Mouse (Mus musculus) embryonic facial prominence, embryonic 13.5 days (tissue): ENCODE results near the gene Fcgr1. TPM values are rescaled to one million over a fixed set of nuclear protein-coding genes. Genes with fewer than 3 reads are reported as not detected.
"Not testable (repeated sequence)": the region's sequence is repeated elsewhere in the genome, so short reads cannot be mapped to it uniquely, and the experiment has no call there.

Experiments used
- ATAC-seq: fragments of 200-750 bp; cut with Nextera tagmentation; 2 replicates; pipeline ENCODE4 v1.8.0; 2017; ENCODE audit warnings: low read depth; ENCODE audit not compliant: insufficient number of reproducible peaks, insufficient read depth, low FRiP score, low TSS enrichment
- H3K27ac ChIP-seq: fragments of 300-500 bp; sonication (generic); 2 replicates; pipeline ENCODE4 v1.5.1; 2015; ENCODE audit warnings: moderate library complexity, mild to moderate bottlenecking, inconsistent platforms
- H3K27me3 ChIP-seq: fragments of 300-500 bp; sonication (generic); 2 replicates; pipeline ENCODE4 v1.6.1; 2015; ENCODE audit warnings: mild to moderate bottlenecking, inconsistent platforms
- H3K36me3 ChIP-seq: fragments of 300-500 bp; sonication (generic); 2 replicates; pipeline ENCODE4 v1.6.1; 2015; ENCODE audit warnings: mild to moderate bottlenecking, inconsistent platforms
- H3K4me1 ChIP-seq: fragments of 300-500 bp; sonication (generic); 2 replicates; pipeline ENCODE4 v1.6.1; 2015; ENCODE audit warnings: inconsistent platforms
- H3K4me2 ChIP-seq: fragments of 300-500 bp; sonication (generic); 2 replicates; pipeline ENCODE4 v1.6.1; 2015; ENCODE audit warnings: moderate library complexity, mild to moderate bottlenecking, inconsistent platforms
- H3K4me3 ChIP-seq: fragments of 300-500 bp; sonication (generic); 2 replicates; pipeline ENCODE4 v1.5.1; 2015; ENCODE audit warnings: mild to moderate bottlenecking, inconsistent platforms
- H3K9ac ChIP-seq: fragments of 300-500 bp; sonication (generic); 2 replicates; pipeline ENCODE4 v1.6.1; 2015; ENCODE audit warnings: mild to moderate bottlenecking, inconsistent platforms
- H3K9me3 ChIP-seq: fragments of 300-500 bp; sonication (generic); 2 replicates; pipeline ENCODE4 v1.6.1; 2016; ENCODE audit warnings: inconsistent platforms
- WGBS: fragments of 180-500 bp; shearing (Covaris S2); methylation state at CpG from one replicate; pipeline ENCODE4 v1.1.7; 2015; ENCODE audit warnings: mixed read lengths; 5-methylcytosine and 5-hydroxymethylcytosine counted together
- polyA plus RNA-seq: library from polyadenylated mRNA; unstranded; fragments of >200 nt; fragmentation: Nextera tagmentation; extraction: Ambion mirVana; gene quantifications from 2 replicates; pipeline ENCODE4 v1.2.1, GENCODE M21; 2015

The Fcgr1 gene
- 2.1 and 2.7 TPM in 2 replicates for polyA plus RNA-seq

GRCm38 (mm10) chr3:96293787-96294186 is at the start of gene Fcgr1:
Gene Fcgr1 (minus strand): TSS chr3:96293969.
- Histone ChIP-seq H3K4me3 (no peak within 1 kb of the TSS), H3K36me3 (no peaks in the 10 kb centered on the region), H3K4me2 (no peak within 1 kb of the TSS), H3K9me3 (no peaks in the 10 kb centered on the region), H3K27me3 (no peaks in the 10 kb centered on the region), H3K9ac (no peak within 1 kb of the TSS), H3K27ac (no peak within 1 kb of the TSS), H3K4me1 (no peaks in the 10 kb centered on the region)
- 85% methylated on average over 4 of the region's 4 CpGs for WGBS
- ATAC-seq, result no peak

- not testable (repeated sequence) for ATAC-seq, H3K4me3 ChIP-seq, H3K4me1 ChIP-seq, H3K27ac ChIP-seq, H3K9me3 ChIP-seq, H3K36me3 ChIP-seq, H3K9ac ChIP-seq, H3K4me2 ChIP-seq
- WGBS, result 50% methylated on average over 13 of the region's 13 CpGs
- H3K27me3 ChIP-seq, result peaks cover 70% of the 10 kb centered on the region
These were observed 48.9 kb upstream of the Fcgr1 start for GRCm38 (mm10) chr3:96342652-96343051.

- 46% methylated on average over 3 of the region's 3 CpGs for WGBS
- not testable (repeated sequence) for H3K4me3 ChIP-seq, H3K36me3 ChIP-seq
These were observed 48.3 kb upstream of the Fcgr1 start for GRCm38 (mm10) chr3:96342100-96342499.

GRCm38 (mm10) chr3:96340611-96341312 is 47.0 kb upstream of the Fcgr1 start:
- H3K4me3 ChIP-seq, result no peak overlapping the region
- H3K9ac ChIP-seq, result no peak overlapping the region
- no peak overlapping the region for H3K27ac ChIP-seq
- H3K27me3 ChIP-seq, result peaks cover 88% of the 10 kb centered on the region
- no peaks in the 10 kb centered on the region for H3K9me3 ChIP-seq
- H3K4me1 ChIP-seq, result no peaks in the 10 kb centered on the region
- ATAC-seq, result no peak
- H3K36me3 ChIP-seq, result no peaks in the 10 kb centered on the region
- 3% methylated on average over 24 of the region's 24 CpGs for WGBS
- H3K4me2 ChIP-seq, result no peak overlapping the region

More at GRCm38 (mm10) chr3:96342100-96342499, 48.3 kb upstream of the Fcgr1 start:
- not testable (repeated sequence) for H3K9ac ChIP-seq, H3K9me3 ChIP-seq, ATAC-seq, H3K4me1 ChIP-seq, H3K4me2 ChIP-seq, H3K27ac ChIP-seq
- H3K27me3 ChIP-seq, result peaks cover 75% of the 10 kb centered on the region

GRCm38 (mm10) chr3:96338849-96339480 is 45.2 kb upstream of the Fcgr1 start:
- peaks cover 2% of the 10 kb centered on the region; the same call in 1 of the 2 replicates for H3K4me1 ChIP-seq
- WGBS, result 43% methylated on average over 16 of the region's 16 CpGs
- H3K4me3 ChIP-seq, result no peak overlapping the region
- no peak for ATAC-seq
- H3K9me3 ChIP-seq, result no peaks in the 10 kb centered on the region
- peaks cover 91% of the 10 kb centered on the region for H3K27me3 ChIP-seq
- no peaks in the 10 kb centered on the region for H3K36me3 ChIP-seq
- no peak overlapping the region for H3K4me2 ChIP-seq
- H3K27ac ChIP-seq, result no peak overlapping the region
- no peak overlapping the region for H3K9ac ChIP-seq

- H3K4me3 ChIP-seq, result no peak overlapping the region
- H3K4me2 ChIP-seq, result no peak overlapping the region
- no peaks in the 10 kb centered on the region for H3K36me3 ChIP-seq
- H3K4me1 ChIP-seq, result peaks cover 6% of the 10 kb centered on the region; the same call in 1 of the 2 replicates
- H3K27me3 ChIP-seq, result peaks cover 94% of the 10 kb centered on the region
- no peak overlapping the region for H3K27ac ChIP-seq
- WGBS, result 91% methylated on average over 8 of the region's 8 CpGs
- no peak overlapping the region for H3K9ac ChIP-seq
- no peak for ATAC-seq
- H3K9me3 ChIP-seq, result no peaks in the 10 kb centered on the region
These were observed 44.3 kb upstream of the Fcgr1 start for GRCm38 (mm10) chr3:96338043-96338442.

- WGBS, result 85% methylated on average over 6 of the region's 6 CpGs
- Histone ChIP-seq H3K27me3 (peaks cover 94% of the 10 kb centered on the region), H3K4me1 (peaks cover 6% of the 10 kb centered on the region; the same call in 1 of the 2 replicates), H3K9me3 (no peaks in the 10 kb centered on the region), H3K4me2 (no peak overlapping the region), H3K36me3 (no peaks in the 10 kb centered on the region), H3K27ac (no peak overlapping the region), H3K9ac (no peak overlapping the region), H3K4me3 (no peak overlapping the region)
- ATAC-seq, result no peak
These were observed 43.5 kb upstream of the Fcgr1 start for GRCm38 (mm10) chr3:96337269-96337668.

GRCm38 (mm10) chr3:96336636-96337035 is 42.9 kb upstream of the Fcgr1 start:
- Histone ChIP-seq H3K9me3 (no peaks in the 10 kb centered on the region), H3K4me1 (peaks cover 6% of the 10 kb centered on the region; the same call in 1 of the 2 replicates), H3K27me3 (peaks cover 95% of the 10 kb centered on the region), H3K4me2 (no peak overlapping the region), H3K9ac (no peak overlapping the region), H3K36me3 (no peaks in the 10 kb centered on the region), H3K27ac (no peak overlapping the region), H3K4me3 (no peak overlapping the region)
- no peak for ATAC-seq
- WGBS, result 79% methylated on average over 1 of the region's 1 CpGs

- H3K27me3 ChIP-seq, result peaks cover 94% of the 10 kb centered on the region
- no peak overlapping the region for H3K4me3 ChIP-seq
- H3K36me3 ChIP-seq, result no peaks in the 10 kb centered on the region
- H3K27ac ChIP-seq, result no peak overlapping the region
- no peaks in the 10 kb centered on the region for H3K9me3 ChIP-seq
- ATAC-seq, result no peak
- WGBS, result 17% methylated on average over 7 of the region's 7 CpGs
- no peak overlapping the region for H3K4me2 ChIP-seq
- no peak overlapping the region for H3K9ac ChIP-seq
- H3K4me1 ChIP-seq, result peaks cover 6% of the 10 kb centered on the region; the same call in 1 of the 2 replicates
These were observed 41.8 kb upstream of the Fcgr1 start for GRCm38 (mm10) chr3:96335591-96335990.

GRCm38 (mm10) chr3:96335163-96335550 is 41.4 kb upstream of the Fcgr1 start:
- no peak overlapping the region for H3K9ac ChIP-seq
- 55% methylated on average over 6 of the region's 6 CpGs for WGBS
- H3K27me3 ChIP-seq, result peaks cover 96% of the 10 kb centered on the region
- peaks cover 6% of the 10 kb centered on the region; the same call in 1 of the 2 replicates for H3K4me1 ChIP-seq
- no peak overlapping the region for H3K4me2 ChIP-seq
- H3K9me3 ChIP-seq, result no peaks in the 10 kb centered on the region
- no peak for ATAC-seq
- H3K27ac ChIP-seq, result no peak overlapping the region
- no peaks in the 10 kb centered on the region for H3K36me3 ChIP-seq
- no peak overlapping the region for H3K4me3 ChIP-seq

GRCm38 (mm10) chr3:96334175-96335162 is 40.7 kb upstream of the Fcgr1 start:
- Histone ChIP-seq H3K9ac (no peak overlapping the region), H3K9me3 (no peaks in the 10 kb centered on the region), H3K36me3 (no peaks in the 10 kb centered on the region), H3K27ac (no peak overlapping the region), H3K4me2 (peak overlapping the region; percentile 46), H3K27me3 (peaks cover 99% of the 10 kb centered on the region), H3K4me3 (peak overlapping the region; percentile 24), H3K4me1 (peaks cover 6% of the 10 kb centered on the region; the same call in 1 of the 2 replicates)
- no peak for ATAC-seq
- WGBS, result 2% methylated on average over 36 of the region's 36 CpGs
